Mouse (Mus musculus) embryonic fibroblast, embryonic 13.5 days (primary cell): ENCODE measurements at regions not wholly inside any gene's neighbourhood (a gene's known extent, or its start where the extent isn't known, plus 50 kb on each side); places are given as distances from the start of the nearest gene placed in this dataset.

Experiments used
- H3K27ac ChIP-seq: 2 replicates; pipeline ENCODE4 v1.5.1; 2012; ENCODE audit warnings: low read length, control low read depth, inconsistent platforms; ENCODE audit not compliant: insufficient read depth
- H3K4me1 ChIP-seq: 2 replicates; pipeline ENCODE4 v1.6.1; 2011; ENCODE audit warnings: low read length; ENCODE audit not compliant: control insufficient read depth, insufficient read depth
- H3K4me3 ChIP-seq: 2 replicates; pipeline ENCODE4 v1.5.1; 2011; ENCODE audit warnings: mild to moderate bottlenecking, control low read depth, low read length; ENCODE audit not compliant: insufficient read depth
- CTCF ChIP-seq: IDR thresholded peaks from 2 replicates; pipeline ENCODE4 v1.5.1; 2011; ENCODE audit warnings: mild to moderate bottlenecking, control low read depth, low read length, moderate library complexity, borderline replicate concordance; ENCODE audit not compliant: insufficient read depth
- POLR2A ChIP-seq: IDR thresholded peaks from 2 replicates; pipeline ENCODE4 v1.6.1; 2011; ENCODE audit warnings: low read depth, mild to moderate bottlenecking, control low read depth, low read length, moderate library complexity

- TF ChIP-seq CTCF (no peak), POLR2A (no peak)
- Histone ChIP-seq H3K4me1 (no peaks in the 10 kb centered on the region), H3K4me3 (no peak overlapping the region), H3K27ac (no peak overlapping the region)
Measured at GRCm38 (mm10) chr9:61826415-61826814, 87.9 kb downstream of the Rplp1 start.

GRCm38 (mm10) chr9:61825804-61826203 lies 88.5 kb downstream of the Rplp1 start:
- Histone ChIP-seq H3K27ac (no peak overlapping the region), H3K4me1 (no peaks in the 10 kb centered on the region), H3K4me3 (no peak overlapping the region)
- TF ChIP-seq CTCF, result no peak
- TF ChIP-seq POLR2A, result no peak

- Histone ChIP-seq H3K4me1 (no peaks in the 10 kb centered on the region), H3K27ac (no peak overlapping the region)
- no peak for TF ChIP-seq CTCF
- TF ChIP-seq POLR2A, result no peak
Measured at GRCm38 (mm10) chr9:61819836-61820235, 94.5 kb downstream of the Rplp1 start.

GRCm38 (mm10) chr9:61816589-61817179 lies 97.7 kb downstream of the Rplp1 start:
- Histone ChIP-seq H3K27ac (no peak overlapping the region), H3K4me1 (no peaks in the 10 kb centered on the region), H3K4me3 (no peak overlapping the region)
- no peak for TF ChIP-seq POLR2A
- TF ChIP-seq CTCF, result no peak

More at GRCm38 (mm10) chr9:61819836-61820235, 94.5 kb downstream of the Rplp1 start:
- H3K4me3 ChIP-seq, result no peak overlapping the region

- H3K27ac ChIP-seq, result no peak overlapping the region
Measured at GRCm38 (mm10) chr9:61815995-61816394, 98.3 kb downstream of the Rplp1 start.

GRCm38 (mm10) chr9:61813291-61813690 lies 101.1 kb downstream of the Rplp1 start:
- H3K4me1 ChIP-seq, result no peaks in the 10 kb centered on the region
- TF ChIP-seq POLR2A, result no peak
- TF ChIP-seq CTCF, result no peak
- no peak overlapping the region for H3K27ac ChIP-seq
- no peak overlapping the region for H3K4me3 ChIP-seq

More at GRCm38 (mm10) chr9:61815995-61816394, 98.3 kb downstream of the Rplp1 start:
- H3K4me1 ChIP-seq, result no peaks in the 10 kb centered on the region
- H3K4me3 ChIP-seq, result no peak overlapping the region
- TF ChIP-seq POLR2A, result no peak

- Histone ChIP-seq H3K4me3 (no peak overlapping the region), H3K4me1 (no peaks in the 10 kb centered on the region), H3K27ac (no peak overlapping the region)
- TF ChIP-seq POLR2A (no peak), CTCF (no peak)
Measured at GRCm38 (mm10) chr9:61812315-61812714, 102.0 kb downstream of the Rplp1 start.

- TF ChIP-seq POLR2A (no peak), CTCF (no peak)
- H3K27ac ChIP-seq, result no peak overlapping the region
- no peak overlapping the region for H3K4me3 ChIP-seq
- H3K4me1 ChIP-seq, result no peaks in the 10 kb centered on the region
Measured at GRCm38 (mm10) chr9:61810456-61810855, 103.9 kb downstream of the Rplp1 start.

GRCm38 (mm10) chr9:61808351-61809225 lies 105.8 kb downstream of the Rplp1 start:
- H3K4me1 ChIP-seq, result no peaks in the 10 kb centered on the region
- no peak overlapping the region for H3K27ac ChIP-seq
- TF ChIP-seq POLR2A (no peak), CTCF (no peak)
- no peak overlapping the region for H3K4me3 ChIP-seq

GRCm38 (mm10) chr9:61805971-61806370 lies 108.4 kb downstream of the Rplp1 start:
- no peaks in the 10 kb centered on the region for H3K4me1 ChIP-seq
- no peak overlapping the region for H3K4me3 ChIP-seq
- TF ChIP-seq CTCF (no peak), POLR2A (no peak)
- no peak overlapping the region for H3K27ac ChIP-seq
